Mouse (Mus musculus) retina, postnatal 7 days (tissue): ENCODE data around the gene Ckap4.

Experiments
- DNase-seq: peaks from one replicate; pipeline ENCODE4 v3.0.0-alpha.2; 2012; ENCODE audit warnings: low read depth, low spot score

The Ckap4 gene

DNA sequence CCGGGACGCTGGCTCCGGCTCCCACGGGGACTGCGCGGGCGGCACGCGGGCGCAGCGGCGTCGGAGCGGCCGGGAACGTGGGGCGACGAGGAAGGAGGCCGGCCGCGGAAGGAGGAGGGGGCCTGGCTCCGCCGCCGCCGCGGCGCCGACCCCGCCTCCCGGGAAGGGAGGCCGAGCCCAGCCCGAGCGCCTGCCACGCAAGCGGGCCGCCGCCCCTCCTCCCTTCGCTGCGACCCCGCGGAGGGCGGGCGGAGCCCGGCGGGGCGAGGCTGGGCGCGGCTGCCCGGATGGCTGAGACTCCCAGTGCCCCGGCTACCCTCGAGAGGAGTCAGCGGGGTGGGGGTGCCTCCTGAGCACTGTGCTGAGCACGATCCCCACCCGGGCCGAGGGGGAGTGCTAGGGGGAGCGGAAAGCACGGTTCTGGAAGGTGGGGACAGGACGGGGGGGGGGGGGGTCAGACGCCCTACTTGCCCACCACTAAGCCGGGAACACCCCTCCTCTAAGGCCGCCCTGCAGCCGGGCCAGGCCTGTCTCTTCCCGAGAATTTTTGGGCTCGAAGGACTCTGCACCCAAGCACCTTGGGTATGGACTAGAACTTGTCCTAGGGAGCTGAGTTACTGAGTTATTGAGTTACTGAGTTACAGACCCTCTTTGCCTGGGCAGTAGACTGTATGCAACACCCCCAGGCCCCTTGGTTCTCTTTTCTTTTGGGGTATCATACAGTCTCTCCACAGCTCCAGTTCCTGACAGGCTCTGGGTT, at the start of gene Ckap4:
Gene Ckap4, minus strand, starts transcription at position 151 of the 760 bp plus-strand sequence.
- peak; percentile 50 for DNase-seq

- DNase-seq = no peak
Measured at GRCm38 (mm10) chr10:84582236-84582635, 48.4 kb upstream of the Ckap4 start.

GRCm38 (mm10) chr10:84581191-84581590, 47.3 kb upstream of the Ckap4 start:
- DNase-seq = no peak

DNA sequence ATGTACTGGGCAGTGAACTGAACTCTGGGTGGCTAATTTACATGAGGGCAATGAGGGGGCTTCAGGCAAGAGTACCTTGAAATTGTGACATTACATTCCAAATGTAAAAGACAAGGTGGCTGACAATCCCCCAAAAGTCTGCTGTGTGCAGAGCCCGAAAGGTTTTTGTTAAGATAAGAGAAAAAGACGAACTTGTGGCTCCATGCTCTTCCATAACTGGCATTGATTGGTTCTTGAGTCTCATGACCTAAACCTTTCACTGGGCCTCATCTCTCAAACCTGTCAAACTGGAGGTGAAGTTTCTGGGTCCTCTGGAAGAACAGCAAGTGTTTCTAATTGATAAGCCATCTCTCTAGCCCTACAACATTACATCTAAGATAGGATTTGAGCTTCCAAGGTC, 45.7 kb upstream of the Ckap4 start:
- DNase-seq = no peak

- DNase-seq = no peak
Measured at GRCm38 (mm10) chr10:84578738-84579137, 44.9 kb upstream of the Ckap4 start.

DNA sequence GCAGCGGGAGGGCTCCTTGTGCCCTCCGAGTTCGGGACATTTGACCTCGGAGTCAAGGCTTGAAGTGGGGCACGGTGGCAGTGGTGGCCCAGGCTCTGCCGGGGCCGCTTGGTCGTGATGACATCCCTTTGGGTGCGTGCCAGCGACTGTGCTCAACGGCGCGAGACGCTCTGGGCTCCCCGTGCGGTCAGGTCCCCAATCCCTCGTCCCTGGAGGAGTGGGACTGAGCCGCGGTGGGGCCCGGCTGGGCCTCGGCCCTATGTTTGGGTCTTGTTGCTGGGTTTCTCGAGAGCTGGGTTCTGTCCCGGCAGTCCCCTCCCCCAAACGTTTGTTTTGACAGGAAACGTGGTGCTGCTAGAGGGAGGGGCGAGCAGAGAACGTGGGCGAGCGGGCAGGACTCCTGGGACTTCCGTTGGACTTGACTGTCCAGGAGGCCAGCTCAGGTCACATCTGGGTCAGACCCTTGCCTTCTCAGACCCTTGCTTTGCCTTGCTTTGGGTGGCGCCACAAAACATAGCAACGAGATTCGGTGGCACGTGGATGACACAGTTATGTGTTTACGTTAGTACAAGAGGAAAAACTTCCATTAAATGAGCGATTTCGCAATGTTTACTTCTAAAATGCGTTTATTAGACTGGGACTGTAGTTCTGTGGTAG, 43.3 kb upstream of the Ckap4 start:
- peak; percentile 60 for DNase-seq

DNA sequence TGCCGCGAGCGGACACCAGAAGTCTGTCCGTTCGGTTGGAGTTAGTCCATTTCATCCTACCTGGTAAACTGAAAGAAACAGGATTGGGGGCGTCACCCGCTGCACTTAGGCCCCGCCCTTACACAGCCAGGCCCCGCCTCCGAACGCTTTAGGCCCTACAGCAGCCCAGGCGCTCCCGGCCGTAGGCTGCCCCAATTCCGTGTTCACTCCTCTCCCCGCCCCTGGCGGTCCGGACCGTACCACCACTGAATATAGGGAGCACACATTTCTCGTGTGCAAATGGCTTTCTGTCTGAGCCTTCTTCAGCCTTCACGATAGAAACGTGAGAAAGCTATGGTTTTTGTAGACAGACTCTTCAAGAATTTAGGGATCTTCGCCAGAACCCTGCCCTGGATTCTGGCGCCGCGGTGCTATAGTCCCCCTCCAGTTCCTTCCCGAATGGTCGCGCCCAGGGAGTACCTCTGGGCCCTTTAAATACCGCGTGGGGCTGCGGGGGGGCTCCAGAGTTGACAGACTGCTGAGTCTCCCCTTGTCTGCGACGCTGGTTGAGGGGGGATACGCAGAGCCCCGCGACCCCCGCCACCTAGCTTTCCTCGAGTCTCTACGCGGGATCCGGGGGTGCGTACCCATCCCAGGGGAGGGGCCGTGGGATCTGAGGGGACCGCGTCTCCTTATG, 42.7 kb upstream of the Ckap4 start, which contains the start of gene Tcp11l2:
Gene Tcp11l2, plus strand, starts transcription at position 232 of the 676 bp plus-strand sequence.
- DNase-seq = peak; percentile 92

GRCm38 (mm10) chr10:84576029-84576394, 42.1 kb upstream of the Ckap4 start:
- DNase-seq = no peak

DNA sequence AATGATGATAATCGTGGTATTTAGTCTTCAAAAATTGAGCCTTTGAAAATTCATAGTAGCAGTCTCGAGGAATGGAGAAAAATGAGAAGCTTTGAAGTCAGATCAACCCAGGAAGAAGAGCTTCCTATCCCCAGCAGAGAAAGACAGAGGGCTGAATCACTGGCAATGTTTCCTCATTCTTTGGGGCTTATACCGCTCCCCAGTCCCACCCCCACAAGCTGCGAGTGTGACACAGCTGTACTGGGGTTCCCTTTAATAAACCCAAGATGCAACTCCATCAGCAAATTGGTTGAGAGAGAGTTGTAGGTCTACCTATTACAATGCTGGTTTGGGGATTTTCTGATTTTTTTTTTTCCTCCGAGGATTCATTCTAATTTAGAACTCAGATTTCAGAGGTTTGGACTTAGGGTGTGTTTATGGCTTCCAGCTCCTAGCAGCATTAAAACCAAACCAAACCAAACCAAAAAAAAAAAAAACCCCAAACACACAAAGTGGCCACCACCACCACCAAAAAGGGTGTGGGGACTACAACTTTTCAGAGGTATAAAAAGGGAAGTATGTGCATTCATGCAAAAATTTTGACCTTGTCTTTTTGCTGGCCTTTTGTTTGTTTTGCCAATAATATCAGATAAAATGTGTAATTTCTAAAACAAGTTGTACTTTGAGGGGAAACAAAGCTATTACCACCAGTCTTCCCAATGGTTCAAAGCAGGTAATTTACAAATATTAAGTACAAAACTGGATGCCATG, 40.0 kb upstream of the Ckap4 start:
- no peak for DNase-seq

- DNase-seq = no peak
Measured at GRCm38 (mm10) chr10:84571052-84571639, 37.3 kb upstream of the Ckap4 start.

- no peak for DNase-seq
Measured at GRCm38 (mm10) chr10:84564427-84564826, 30.6 kb upstream of the Ckap4 start.

DNA sequence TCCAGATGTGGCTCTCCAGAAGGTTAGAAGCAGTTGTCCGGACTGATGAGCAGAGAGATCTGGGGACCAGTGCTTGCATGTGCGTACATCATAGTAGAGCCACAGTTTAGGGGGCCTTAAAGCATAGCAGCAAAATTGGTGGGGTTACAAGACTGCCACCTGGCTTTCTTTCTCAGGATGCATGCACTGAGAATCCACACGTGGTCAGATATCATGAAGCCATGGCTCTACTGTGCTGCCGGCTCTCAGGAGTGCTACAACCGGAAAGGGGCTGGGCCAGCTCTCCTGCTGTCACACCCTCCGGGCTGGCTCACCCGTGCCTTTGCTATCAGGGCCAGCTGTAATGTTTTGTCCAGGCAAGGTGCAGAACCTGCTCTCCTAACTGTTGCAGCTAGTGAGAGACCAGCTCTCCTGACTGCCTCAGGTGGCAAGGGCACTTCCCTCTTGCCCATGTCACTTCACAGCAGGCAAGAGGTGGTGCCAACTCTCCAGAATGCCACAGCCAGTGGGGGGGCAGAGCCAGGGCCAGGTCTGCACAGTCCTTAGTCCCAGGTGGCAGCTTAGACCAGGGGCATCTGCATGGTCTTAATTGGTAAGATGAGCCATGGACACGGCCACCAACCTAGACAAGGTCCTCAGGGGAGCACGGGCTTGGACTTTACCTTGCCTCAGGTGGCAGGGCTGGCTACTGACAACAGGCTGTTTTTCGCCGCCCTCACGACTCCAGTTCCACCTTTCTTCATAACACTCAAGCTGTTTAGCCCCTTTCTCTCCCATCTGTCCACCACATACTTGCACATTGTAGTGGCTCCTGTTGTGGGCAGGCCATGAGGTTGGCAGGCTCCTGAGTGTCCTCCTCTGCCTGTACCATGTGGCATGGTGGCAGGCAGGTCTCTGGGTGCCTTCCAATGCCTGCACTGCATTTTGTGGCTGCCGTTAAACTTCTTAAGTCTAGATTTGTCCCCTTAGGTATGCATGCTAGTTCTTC, 29.0 kb upstream of the Ckap4 start:
- DNase-seq = no peak

GRCm38 (mm10) chr10:84562121-84562520, 28.3 kb upstream of the Ckap4 start:
- no peak for DNase-seq

DNA sequence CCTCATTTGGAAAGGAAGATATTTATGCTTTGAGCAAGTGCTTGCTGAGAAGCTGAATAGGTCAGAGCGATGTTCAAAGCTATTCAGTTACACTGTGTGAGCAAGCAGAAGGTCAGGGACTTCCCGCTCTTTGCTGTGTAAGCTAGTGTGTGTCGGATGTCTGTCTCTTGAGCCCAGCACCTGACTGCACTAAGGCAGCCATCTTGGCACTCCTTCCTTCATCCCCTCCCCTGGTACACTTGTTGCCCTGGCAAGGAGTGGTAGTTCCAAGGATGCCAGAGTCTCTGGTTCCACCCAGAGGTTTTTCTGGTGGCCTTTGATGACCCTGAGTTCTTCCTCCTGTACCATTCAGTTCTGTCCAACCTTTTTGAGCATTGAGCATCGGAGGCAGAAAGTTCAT, 26.1 kb upstream of the Ckap4 start:
- no peak for DNase-seq

GRCm38 (mm10) chr10:84558511-84558910, 24.6 kb upstream of the Ckap4 start:
- DNase-seq = no peak

GRCm38 (mm10) chr10:84556120-84556519, 22.3 kb upstream of the Ckap4 start:
- DNase-seq = no peak

DNA sequence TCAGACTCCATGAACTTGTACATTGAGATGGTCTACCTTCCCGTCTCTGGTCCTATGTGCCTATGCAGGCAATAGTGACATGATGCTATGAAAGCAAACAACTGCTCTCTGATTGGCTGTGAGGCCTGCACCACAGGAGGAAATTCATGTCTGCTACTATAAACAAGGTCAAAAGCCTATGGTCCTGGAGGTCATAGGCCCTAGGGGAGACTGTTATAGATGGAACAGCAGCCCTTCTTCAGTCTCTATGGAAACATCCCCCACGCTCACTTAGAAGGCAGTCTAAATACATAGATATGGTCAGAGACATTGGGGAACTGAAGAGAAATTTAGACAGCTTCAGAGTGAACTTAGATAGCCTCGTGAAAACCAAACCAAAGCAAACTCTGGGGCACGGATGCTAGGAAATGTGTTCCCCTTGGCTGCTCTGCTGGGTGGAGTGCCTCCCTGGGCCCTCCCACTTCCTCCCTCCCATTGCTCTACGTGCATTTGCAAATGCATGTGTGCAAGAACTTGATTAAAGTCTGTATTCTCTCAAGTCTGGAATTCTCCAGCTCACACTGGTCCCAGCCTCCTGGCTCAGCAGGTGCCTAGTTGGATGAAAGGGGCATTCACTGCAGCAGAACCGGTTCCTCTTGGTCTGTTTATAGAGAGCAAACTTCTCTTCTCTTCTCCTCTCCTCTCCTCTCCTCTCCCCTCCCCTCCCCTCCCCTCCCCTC, 20.6 kb upstream of the Ckap4 start:
- DNase-seq = no peak

DNA sequence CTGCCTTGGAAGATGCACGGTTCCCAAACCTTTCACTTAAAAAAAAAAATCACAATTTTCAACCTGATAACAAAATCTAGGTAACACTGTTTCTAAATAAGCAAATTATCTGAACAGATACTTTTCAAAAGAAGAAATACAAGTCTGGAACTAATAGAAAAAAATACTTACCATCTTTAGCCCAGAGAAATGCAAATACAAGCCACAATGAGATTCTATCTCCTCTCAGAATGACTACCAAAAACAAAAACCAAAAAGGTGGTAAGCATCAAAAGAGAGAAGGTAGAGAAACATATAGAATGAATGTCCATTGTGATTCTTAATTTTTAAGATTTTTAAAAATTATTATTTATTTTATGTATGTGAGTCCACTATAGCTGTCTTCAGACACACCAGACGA, 18.6 kb upstream of the Ckap4 start:
- DNase-seq = no peak

- DNase-seq = no peak
Measured at GRCm38 (mm10) chr10:84551846-84552245, 18.0 kb upstream of the Ckap4 start.

DNA sequence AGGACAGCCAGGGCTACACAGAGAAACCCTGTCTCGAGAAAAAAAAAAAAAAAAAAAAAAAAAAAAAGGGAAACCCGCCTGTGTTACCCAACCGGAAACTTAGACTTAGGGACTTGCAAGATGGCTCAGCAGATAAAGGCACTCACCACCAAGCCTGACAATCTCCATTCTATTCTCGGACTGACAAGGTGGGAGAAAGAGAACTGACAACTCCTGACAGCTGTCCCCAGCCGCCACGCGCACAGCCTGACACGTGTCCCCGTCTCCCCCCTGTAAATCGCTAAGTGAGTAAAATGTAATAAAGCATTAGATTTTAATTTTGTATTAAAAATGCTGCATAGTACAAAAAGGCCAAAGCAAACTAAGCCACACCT, 16.0 kb upstream of the Ckap4 start:
- no peak for DNase-seq
